Mouse (Mus musculus) bone marrow macrophage, adult 2 months (primary cell): ENCODE data around the gene Gfral.

Source experiments
- CTCF ChIP-seq: IDR thresholded peaks from 2 replicates; pipeline ENCODE4 v1.5.1; 2012; ENCODE audit warnings: low read depth, mild to moderate bottlenecking, low read length, moderate library complexity
- POLR2A ChIP-seq: IDR thresholded peaks from 2 replicates; pipeline ENCODE4 v1.6.1; 2012; ENCODE audit warnings: mild to moderate bottlenecking, low read depth, low read length, borderline replicate concordance

GRCm38 (mm10) chr9:76234899-76235298 is 21.4 kb upstream of the Gfral start:
- no peak for TF ChIP-seq CTCF
- TF ChIP-seq POLR2A, result no peak
